Mouse (Mus musculus) mouse embryonic stem cell (cell line): ENCODE measurements around the gene Fndc5.

Source experiments
- in situ Hi-C, 2 experiments: fragments of 300-500 bp; cut with MboI; formaldehyde crosslinking; loops; 1 replicate in 1 of 2; 3 replicates in 1 of 2; pipeline ENCODE4 v1.14.3; 2019 to 2020; ENCODE audit warnings: low sequenced_read_pairs in 2 of 2, low pct_unique_long_range_greater_than_20kb in 1 of 2, mixed read lengths in 1 of 2; ENCODE audit not compliant: unreplicated experiment in 1 of 2

Fndc5 gene

DNA sequence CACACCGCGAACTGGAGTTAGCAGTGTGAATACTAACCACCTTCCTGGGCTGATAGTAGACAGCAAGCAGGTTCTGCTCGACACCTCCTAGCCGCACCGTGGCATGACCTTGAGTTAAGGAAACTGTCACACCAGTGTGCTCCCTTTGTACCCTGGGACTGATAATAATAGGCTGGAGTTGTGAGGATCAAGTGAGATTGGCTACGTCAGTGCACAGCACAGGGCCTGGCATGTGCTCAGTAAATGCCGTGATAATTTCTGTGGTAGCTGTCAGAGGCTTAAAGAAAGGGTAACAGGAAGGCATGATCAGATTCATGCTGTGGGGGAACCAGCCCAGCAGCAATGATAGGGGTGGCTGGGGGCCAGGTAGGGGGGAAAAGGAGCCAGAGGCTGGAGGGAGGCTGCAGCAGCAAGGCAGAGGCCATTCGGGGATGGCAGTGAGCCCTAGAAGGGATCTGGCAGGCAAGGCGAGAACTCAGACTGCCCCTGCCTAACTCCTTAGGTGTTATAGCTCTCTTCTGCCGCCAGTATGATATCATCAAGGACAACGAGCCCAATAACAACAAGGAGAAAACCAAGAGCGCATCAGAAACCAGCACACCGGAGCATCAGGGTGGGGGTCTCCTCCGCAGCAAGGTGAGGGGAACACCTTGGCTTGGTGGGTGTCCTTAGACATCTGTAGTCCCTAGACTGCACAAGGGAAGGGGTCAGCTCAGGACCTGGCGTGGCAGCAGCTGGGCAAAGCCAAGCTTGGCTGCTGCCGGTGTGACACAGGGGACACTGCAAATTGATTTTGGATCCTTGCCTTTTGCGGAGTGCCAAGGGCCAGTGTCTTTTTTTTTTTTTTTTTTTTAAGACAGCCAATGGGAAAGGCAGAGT is 5.0 kb downstream of the Fndc5 start:
- in situ Hi-C loops: no loop called here

DNA sequence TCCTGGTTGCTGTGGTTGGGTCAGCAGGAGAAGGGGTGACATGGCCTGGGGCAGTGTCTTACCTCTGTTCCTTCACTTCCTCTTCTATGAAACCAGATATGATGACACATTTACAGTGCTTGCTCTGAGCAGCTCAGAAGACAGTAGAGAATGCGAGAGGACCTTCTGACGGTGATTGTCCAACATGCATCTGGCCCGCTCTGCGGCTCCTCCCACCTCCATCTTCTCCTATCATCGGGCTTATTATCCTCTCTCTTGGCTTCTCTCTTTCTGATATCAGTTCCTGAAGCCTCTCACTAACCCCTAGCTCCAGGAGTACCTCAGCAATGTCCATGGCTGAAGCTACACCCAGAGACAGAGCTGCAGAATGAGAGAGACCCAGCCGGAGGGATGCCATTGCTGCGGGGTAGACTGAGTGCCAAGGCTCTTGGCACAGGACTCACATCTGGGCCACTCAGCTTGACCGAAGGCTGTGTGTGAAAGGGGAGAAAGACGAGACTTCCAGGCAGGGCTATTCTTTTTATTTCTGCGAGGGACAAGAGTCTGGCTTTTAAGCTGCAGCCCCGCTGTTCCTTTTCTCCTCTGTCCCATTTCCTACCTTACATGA is 5.7 kb downstream of the Fndc5 start:
- in situ Hi-C loops: no loop called here

DNA sequence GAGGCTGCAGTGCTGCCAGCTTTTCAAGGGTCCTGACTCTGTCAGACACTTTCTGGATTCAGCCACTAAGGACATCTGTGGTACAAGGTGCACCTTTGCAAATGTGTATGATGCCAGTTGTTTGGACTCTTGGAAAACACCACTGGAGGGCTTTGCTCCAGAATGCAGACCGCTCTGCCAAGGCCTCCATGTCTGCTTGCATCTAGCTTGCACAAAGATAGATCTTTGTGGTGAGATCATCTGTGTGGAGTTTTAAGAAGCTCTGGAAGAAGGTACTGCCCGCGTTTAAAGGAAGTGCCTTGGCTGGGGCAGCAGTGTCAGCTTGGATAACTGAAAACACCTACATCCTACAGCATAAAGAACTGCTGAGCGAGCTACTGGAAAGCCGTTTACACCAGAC is 6.7 kb downstream of the Fndc5 start:
- in situ Hi-C loops: no loop called here

DNA sequence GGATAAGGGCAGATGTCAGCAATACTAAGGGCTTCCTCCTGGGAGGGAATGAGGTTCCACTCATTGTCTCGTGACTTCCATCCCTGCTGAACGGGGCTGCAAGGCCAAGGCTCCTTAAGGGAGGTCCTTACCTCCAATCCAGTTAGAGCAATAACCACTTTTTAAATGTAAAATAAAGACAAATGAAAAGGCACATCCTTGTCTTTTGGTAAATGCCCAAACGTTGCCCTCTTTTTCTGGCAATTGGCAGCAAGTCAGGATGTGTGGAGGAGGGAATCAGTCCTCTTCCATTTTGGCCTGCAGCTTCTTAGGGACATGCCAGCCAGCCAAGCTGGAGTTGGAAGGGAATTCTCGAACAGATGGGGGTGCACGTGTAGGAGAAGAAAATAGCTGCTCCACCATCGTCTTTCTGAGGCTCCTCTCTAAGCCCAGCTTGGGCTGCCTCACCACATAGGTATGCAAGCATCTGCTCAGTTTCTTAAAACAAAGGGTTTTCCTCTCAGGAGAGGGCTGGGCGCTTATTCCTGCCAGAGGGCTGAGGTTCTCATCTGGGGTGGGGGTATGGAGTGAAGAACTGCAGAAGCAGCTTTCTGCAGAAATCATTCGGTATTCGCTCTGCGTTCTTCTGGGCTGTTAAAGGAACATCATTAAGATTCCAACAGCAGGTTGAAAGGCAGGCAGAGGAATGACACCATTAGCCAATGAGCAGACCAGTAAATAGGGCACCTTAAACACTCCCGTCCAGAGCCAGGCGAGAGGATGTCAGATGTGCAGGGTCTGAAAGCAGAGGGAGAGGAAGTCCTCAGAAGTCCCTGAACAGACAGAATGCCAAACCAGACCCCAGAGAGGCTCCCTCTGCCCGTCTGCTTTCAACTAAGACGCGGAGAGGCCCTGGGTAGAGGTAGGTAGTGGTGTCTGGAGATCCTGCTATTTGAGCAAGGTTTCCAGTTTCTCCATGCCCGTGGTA is 7.9 kb downstream of the Fndc5 start:
- in situ Hi-C loops: no loop called here

DNA sequence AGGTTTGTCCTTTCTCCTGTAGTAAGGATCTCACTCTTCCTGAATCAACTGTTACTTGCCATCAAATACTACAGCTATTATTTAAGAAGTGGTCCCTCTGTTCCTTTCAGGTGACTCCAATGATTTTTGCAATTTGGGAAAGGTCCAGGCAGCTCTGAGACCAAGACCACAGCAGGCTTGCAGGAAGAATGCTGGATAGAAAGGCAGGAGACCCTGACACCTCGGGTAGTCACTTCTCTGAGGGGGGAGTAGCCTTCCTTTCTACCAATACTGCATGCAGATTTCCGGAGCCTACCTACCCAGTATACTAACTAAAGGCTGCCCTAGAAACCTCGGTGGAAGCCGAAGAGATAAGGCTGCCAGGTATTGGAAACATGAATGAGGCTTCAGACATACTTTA is 8.6 kb downstream of the Fndc5 start:
- in situ Hi-C loops: no loop called here

DNA sequence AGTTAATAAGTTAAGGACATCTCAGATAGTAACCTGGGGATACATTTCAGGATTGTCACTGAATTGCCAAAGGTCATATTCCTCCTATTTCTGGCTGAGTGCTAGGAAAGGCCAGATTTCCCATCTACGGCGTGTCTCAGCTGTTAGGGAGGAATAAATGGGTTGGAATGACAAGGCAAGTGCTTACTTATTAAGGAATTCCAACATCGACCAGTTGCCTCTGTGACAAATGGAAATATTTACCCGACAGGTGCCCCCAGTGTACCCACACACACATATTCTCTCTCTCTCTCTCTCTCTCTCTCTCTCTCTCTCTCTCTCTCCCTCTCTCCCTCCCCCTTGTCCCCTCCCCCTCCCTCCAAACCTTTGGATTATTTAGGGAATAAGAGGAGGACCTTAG is 9.1 kb downstream of the Fndc5 start:
- in situ Hi-C loops: no loop called here

DNA sequence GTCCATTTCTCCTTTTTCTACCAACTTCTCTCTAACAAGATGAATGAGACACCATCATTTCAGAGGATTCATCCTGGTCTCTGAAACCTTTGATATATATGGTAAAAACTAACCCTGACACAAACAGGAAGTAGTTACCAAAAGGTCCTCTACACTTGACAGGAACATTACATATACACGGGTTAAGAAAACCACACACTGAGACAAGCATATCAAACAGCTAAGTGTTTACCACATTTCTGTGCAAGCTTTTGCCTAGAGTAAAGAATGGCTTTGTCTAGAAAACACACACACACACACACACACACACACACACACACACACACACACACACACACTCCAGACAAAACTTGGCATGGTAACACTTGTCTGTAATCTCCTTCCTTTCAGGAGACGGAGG is 9.6 kb downstream of the Fndc5 start:
- in situ Hi-C loops: no loop called here

DNA sequence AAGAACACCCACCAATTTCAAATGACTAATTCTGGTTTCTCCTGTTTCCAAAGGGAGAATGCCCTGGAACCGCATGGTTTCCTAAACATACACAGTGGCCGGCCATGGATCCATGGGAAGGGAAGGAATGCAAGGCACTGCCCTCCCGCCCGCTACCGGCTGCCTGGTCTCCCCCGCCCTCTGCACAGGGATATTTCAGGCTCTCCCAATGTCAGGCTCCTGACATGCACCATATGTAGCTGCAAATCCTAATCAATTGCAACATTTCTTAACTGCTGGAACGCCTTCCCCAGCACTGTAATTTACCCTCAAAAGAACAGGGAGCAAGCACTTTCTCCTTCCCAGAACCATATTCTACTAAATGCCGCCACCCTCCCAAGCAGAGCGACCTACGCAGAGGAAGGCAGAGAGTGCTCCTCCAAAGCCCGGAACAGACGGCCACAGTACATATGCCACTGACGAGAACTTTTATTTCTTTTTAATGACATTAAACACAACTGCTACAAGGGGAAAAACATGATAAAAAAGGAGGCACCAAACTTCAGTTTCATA is 10.8 kb downstream of the Fndc5 start:
- in situ Hi-C loops: no loop called here

DNA sequence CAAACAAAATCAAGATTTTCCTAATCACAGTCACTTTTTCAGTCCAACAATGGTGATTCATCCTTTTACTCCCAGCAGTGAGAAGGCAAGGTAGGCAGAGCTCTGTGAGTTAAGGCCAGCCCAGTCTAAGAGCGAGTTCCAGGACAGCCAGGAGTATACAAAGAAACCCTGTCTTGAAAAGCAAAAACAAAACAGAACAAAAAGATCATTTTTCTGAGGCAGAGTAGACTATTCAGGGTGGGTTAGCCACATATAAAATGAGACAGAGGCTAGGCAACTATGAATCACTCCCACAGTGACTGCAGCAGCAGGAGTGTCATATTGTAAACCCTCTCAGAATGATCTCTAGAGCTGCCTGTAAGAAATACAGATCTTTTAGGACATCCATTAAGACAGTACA is 12.5 kb downstream of the Fndc5 start:
- in situ Hi-C loops: no loop called here

DNA sequence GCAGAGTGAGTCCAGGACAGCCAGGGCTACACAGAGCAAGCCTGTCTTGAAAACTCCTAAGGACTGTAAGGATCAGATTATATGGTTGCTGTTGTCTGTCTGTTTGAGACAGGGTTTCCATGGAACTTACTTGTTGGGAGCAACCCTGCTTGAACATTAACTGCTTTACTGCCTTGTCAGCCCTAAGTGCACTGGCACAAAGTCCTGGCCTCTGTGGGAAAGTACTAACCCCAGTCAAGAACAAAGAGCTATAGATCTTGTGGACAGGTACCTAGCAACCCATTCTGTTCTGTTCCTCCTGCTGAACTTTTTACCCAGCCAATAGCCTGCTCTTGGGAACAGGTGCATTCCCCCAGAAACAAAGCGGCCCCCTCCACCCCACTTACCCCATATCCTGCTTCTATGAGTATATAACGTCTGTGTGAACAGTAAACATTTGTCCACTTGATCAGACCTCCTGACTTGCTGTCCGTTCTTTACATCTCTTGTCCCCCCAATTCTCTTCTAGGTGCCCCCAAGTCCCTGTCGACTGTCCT is 14.5 kb downstream of the Fndc5 start:
- in situ Hi-C loops: no loop called here

DNA sequence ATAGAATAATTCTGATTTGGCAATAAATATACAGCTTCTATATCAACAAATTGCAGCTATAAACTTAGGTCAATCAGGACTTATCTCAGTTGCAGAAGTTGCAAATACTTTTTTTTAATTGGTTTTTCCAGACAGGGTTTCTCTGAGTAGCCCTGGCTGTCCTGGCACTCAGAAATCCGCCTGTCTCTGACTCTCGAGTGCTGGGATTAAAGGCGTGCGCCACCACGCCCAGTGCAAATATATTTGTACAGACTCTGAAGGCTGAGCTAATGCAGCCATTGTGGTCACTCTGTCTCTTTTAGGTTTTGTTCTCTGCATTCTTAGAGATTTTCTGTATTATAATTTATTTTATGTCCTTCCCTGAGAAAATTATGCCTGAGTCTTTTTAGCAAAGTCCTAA is 20.7 kb downstream of the Fndc5 start:
- in situ Hi-C loops: no loop called here

DNA sequence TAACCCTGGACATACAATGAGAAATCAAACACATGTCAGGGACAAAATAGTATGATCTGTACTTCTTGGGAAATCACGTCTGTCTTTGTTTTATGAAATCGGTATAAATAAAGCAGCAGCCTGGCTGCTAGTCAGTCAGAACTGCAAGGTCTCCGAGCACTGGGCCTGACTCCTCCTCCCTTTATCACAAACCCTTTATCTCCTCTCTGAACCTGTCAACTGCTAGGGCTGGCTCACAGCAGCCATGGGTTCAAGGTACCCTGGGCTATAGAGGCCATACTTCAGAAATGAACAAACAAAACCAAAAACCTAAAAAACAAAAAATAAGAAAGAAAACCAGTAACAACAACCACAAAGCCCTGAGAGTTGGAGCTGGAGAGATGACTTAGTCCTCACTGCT is 21.8 kb downstream of the Fndc5 start:
- in situ Hi-C loops: no loop called here

DNA sequence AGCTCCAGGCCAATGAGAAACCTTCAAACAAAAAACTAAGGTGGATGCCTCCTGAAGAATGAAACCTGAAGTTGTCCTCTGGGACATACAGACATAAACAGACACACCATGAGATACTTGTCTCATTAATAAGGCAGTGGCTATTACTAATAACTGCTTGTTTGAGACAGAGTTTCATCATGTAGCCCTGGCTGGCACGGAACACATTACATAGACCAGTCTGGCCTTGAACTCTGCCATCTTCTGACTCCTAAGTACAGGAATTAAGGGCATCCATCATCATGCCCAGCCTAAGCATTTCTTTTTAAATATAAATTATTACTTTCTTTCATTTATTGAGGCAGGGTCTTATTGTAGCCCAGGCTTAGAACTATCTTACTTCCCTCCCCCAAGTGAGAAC is 24.3 kb downstream of the Fndc5 start:
- in situ Hi-C loops: no loop called here

DNA sequence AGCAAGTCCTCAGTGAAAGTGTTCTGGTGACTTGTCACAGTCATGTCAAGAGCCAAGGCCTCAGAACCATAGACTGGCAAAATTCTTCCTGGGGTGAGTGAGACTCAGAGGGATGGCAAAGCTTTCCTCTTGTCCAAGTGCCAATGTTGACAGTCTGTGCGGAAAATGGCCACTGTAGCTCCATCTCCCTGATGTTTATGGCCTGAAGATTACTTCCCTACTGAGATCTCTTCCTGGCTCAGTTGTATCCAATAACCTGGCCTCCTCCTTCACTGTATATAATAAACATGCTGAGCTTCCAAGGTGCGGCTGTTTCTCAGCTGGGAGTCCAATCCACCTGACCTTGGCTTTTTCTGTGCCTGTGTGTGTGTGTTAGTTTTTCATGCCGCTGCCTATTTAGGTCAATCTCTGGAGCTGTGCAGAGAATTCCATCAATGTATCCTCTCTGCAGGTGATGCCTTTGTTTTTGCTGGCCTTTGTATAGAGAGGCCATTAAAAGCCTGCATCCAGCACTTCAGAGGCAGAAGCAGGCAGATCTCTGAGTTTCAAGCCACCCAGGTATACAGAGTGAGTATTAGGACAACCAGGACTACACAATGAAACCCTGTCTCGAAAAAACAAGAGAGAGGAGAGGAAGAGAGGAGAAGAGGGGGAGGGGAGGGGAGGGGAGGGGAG is 24.9 kb downstream of the Fndc5 start:
- in situ Hi-C loops: no loop called here

DNA sequence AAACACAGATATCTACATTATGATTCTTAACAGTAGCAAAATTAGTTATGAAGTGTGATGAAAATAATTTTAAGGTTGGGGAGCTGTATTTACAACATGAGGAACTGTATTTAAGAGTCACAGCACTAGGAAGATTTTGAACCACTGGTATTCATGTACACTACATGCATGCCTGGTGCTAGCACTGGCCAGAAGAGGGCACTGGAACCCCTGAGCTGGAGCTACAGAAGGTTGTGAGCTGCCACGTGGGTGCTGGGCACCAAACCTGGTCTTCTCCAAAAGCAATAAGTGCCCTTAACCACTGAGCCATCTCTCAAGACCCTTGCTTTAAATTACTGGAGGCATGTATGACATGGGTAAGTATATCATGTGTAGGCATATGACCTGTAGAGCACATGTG is 35.7 kb downstream of the Fndc5 start:
- in situ Hi-C loops: no loop called here

DNA sequence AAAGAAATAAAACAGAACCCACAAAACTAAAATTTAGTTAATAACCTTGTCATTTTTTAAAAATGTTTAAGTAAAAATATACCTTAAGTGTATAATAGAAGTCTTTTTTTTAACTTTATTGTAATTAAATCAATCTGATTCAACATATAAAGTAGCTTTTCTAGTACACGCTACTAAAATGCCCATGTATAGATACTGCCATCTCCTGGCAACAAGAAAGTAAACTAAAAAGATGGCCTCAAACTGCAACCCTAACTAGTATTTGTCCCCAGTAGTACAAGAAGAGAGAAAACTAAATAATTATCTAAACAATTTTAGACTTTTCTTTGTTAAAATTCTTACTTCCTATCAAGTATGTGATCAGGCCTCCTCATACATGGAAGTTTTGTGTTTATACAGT is 42.8 kb downstream of the Fndc5 start:
- in situ Hi-C loops: no loop called here

DNA sequence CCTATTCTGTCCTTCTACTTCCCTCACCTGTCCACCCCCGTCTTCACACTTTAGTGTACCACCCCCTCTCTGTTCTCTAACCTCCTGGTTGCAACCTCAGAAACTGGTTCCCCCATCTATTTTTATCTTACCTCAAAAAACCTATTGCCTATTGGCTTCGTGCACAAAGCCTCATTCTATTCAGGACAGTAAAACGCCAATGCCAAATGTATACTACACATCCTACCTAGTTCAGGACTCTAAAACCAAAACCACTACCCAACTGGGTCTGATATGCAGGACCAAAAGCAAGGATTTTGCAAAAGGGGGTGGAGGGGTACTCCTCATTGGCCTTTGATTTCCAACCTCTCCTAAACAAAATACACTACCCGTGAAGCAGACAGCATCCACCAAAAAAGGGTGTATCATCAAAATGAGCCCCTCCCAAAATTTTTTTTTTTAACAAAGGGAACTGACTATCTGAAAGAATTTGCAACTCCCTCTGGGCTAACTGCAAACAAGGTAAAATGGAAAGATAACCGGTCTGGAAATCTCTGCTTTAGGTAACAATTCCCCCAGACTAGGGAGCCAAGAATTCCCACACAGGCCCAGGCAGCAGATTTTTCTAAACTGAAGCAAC is 51.4 kb downstream of the Fndc5 start:
- in situ Hi-C loops: no loop called here
